Mouse (Mus musculus): ENCODE measurements around the gene Dlec1.

DNA sequence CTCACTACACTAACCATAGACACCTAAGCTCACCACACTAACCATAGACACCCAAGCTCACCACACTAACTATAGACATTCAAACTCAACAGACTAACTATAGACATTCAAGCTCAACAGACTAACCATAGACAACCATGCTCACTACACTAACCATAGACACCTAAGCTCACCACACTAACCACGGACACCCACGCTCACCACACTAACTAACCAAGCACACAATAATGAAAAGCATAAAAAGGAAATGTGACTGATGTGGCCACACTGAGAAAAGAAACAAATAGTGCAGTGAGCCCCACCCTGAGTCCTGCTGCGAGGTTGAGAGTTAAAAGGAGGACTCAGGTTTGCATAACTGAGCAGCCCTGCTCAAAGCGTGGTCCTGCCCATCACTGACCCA is 46.9 kb upstream of the Dlec1 start:
- TF ChIP-seq CTCF (IDR thresholded peaks at IDR 0.05) (no peak), EP300 (IDR thresholded peaks at IDR 0.05) (no peak)

Data from lung, postnatal 0 days (tissue).